Mouse (Mus musculus) midbrain, postnatal 0 days (tissue): Measurements from ENCODE around the gene Cers3. TPM values are rescaled to one million over a fixed set of nuclear protein-coding genes. Genes with fewer than 3 reads are reported as not detected.

Experiments used
- ATAC-seq: fragments of 200-750 bp; cut with Nextera tagmentation; 2 replicates; pipeline ENCODE4 v1.8.0; 2017; ENCODE audit warnings: moderate number of reproducible peaks, mild to moderate bottlenecking, moderate TSS enrichment, moderate library complexity; ENCODE audit not compliant: low FRiP score
- DNase-seq: peaks from one replicate; pipeline ENCODE4 v3.0.0-alpha.2; 2015; ENCODE audit warnings: low spot score
- H3K27ac ChIP-seq: fragments of 300-500 bp; sonication (generic); 2 replicates; pipeline ENCODE4 v1.5.1; 2014; ENCODE audit warnings: low read depth, mild to moderate bottlenecking, low read length, mixed read lengths
- H3K27me3 ChIP-seq: fragments of 300-500 bp; sonication (generic); 2 replicates; pipeline ENCODE4 v1.6.1; 2014; ENCODE audit warnings: low read length, control low read depth, mixed read lengths; ENCODE audit not compliant: insufficient read depth
- H3K36me3 ChIP-seq: fragments of 300-500 bp; sonication (generic); 2 replicates; pipeline ENCODE4 v1.6.1; 2014; ENCODE audit warnings: low read length, control low read depth, mixed read lengths; ENCODE audit not compliant: insufficient read depth
- H3K4me1 ChIP-seq: fragments of 300-500 bp; sonication (generic); 2 replicates; pipeline ENCODE4 v1.6.1; 2014; ENCODE audit warnings: mild to moderate bottlenecking, control low read depth, antibody characterized with exemption, low read length, mixed read lengths; ENCODE audit not compliant: insufficient read depth
- H3K4me2 ChIP-seq: fragments of 300-500 bp; sonication (generic); 2 replicates; pipeline ENCODE4 v1.6.1; 2014; ENCODE audit warnings: low read depth, mild to moderate bottlenecking, low read length, mixed read lengths; ENCODE audit not compliant: poor library complexity, severe bottlenecking
- H3K4me3 ChIP-seq: fragments of 300-500 bp; sonication (generic); 2 replicates; pipeline ENCODE4 v1.5.1; 2014; ENCODE audit warnings: low read depth, mild to moderate bottlenecking, low read length, moderate library complexity
- H3K9ac ChIP-seq: fragments of 300-500 bp; sonication (generic); replicated peaks from 2 replicates; pipeline ENCODE4 v1.6.1; 2014; ENCODE audit warnings: mild to moderate bottlenecking, low read length, moderate library complexity, mixed read lengths; ENCODE audit not compliant: poor library complexity, severe bottlenecking
- H3K9me3 ChIP-seq: fragments of 300-500 bp; sonication (generic); 2 replicates; pipeline ENCODE4 v1.6.1; 2016; ENCODE audit warnings: low read length, control low read depth
- CTCF ChIP-seq: IDR thresholded peaks from 2 replicates; pipeline ENCODE4 v1.5.1; 2016; ENCODE audit warnings: antibody characterized with exemption, mild to moderate bottlenecking
- WGBS: fragments of 180-500 bp; shearing (Covaris S2); extraction: QIAGEN DNeasy Blood & Tissue Kit; methylation state at CpG from one replicate; pipeline ENCODE4 v1.1.7; 2014; 5-methylcytosine and 5-hydroxymethylcytosine counted together
- polyA plus RNA-seq: library from polyadenylated mRNA; unstranded; fragments of >200 nt; fragmentation: Nextera tagmentation; extraction: Ambion mirVana; gene quantifications from 2 replicates; pipeline ENCODE4 v1.2.1, GENCODE M21; 2015
- total RNA-seq: library from RNA; depleted of rRNA; stranded (reverse); fragments of >200 nt; gene quantifications from 2 replicates; pipeline ENCODE4 v1.2.3, GENCODE M21; 2014

The Cers3 gene
- total and polyA plus RNA-seq, 2 experiments from 2014 or later: 0.70 to 1.3 TPM

GRCm38 (mm10) chr7:66806801-66807200, 63.5 kb downstream of the Cers3 start:
- no peak for TF ChIP-seq CTCF
- Histone ChIP-seq H3K4me2 (no peak overlapping the region), H3K27me3 (no peaks in the 10 kb centered on the region), H3K9me3 (no peaks in the 10 kb centered on the region), H3K4me3 (no peak overlapping the region), H3K9ac (no peak overlapping the region), H3K27ac (no peak overlapping the region), H3K4me1 (no peaks in the 10 kb centered on the region), H3K36me3 (no peaks in the 10 kb centered on the region)
- 74% methylated on average over 3 of the region's 3 CpGs for WGBS
- no peak for DNase-seq
- no peak for ATAC-seq

GRCm38 (mm10) chr7:66810436-66810835, 67.1 kb downstream of the Cers3 start:
- Histone ChIP-seq H3K9ac (no peak overlapping the region), H3K27ac (no peak overlapping the region), H3K4me2 (no peak overlapping the region), H3K9me3 (no peaks in the 10 kb centered on the region), H3K4me1 (no peaks in the 10 kb centered on the region), H3K36me3 (no peaks in the 10 kb centered on the region), H3K4me3 (no peak overlapping the region), H3K27me3 (no peaks in the 10 kb centered on the region)
- no peak for DNase-seq
- 89% methylated on average over 7 of the region's 7 CpGs for WGBS
- ATAC-seq: no peak
- TF ChIP-seq CTCF: no peak

- no peaks in the 10 kb centered on the region for H3K4me1 ChIP-seq
- no peak for ATAC-seq
- no peak overlapping the region for H3K4me3 ChIP-seq
- no peak overlapping the region for H3K4me2 ChIP-seq
- no peaks in the 10 kb centered on the region for H3K9me3 ChIP-seq
- H3K36me3 ChIP-seq: no peaks in the 10 kb centered on the region
- H3K9ac ChIP-seq: no peak overlapping the region
- H3K27ac ChIP-seq: no peak overlapping the region
- DNase-seq: no peak
- 81% methylated on average over 1 of the region's 1 CpGs for WGBS
- no peak for TF ChIP-seq CTCF
- H3K27me3 ChIP-seq: no peaks in the 10 kb centered on the region
Measured at GRCm38 (mm10) chr7:66811294-66811693, 68.0 kb downstream of the Cers3 start.

- TF ChIP-seq CTCF: no peak
- Histone ChIP-seq H3K4me3 (no peak overlapping the region), H3K27ac (no peak overlapping the region), H3K9ac (no peak overlapping the region), H3K9me3 (no peaks in the 10 kb centered on the region), H3K36me3 (no peaks in the 10 kb centered on the region), H3K4me1 (no peaks in the 10 kb centered on the region), H3K4me2 (no peak overlapping the region), H3K27me3 (no peaks in the 10 kb centered on the region)
- ATAC-seq (no peak), DNase-seq (no peak)
- WGBS: 92% methylated on average over 4 of the region's 4 CpGs
Measured at GRCm38 (mm10) chr7:66812289-66812688, 69.0 kb downstream of the Cers3 start.

- WGBS: 54% methylated on average over 9 of the region's 9 CpGs
- no peaks in the 10 kb centered on the region for H3K27me3 ChIP-seq
- H3K4me3 ChIP-seq: no peak overlapping the region
- ATAC-seq: no peak
- H3K9ac ChIP-seq: no peak overlapping the region
- TF ChIP-seq CTCF: no peak
- H3K4me1 ChIP-seq: no peaks in the 10 kb centered on the region
- no peaks in the 10 kb centered on the region for H3K36me3 ChIP-seq
- H3K4me2 ChIP-seq: no peak overlapping the region
- DNase-seq: peak; percentile 30
- H3K27ac ChIP-seq: no peak overlapping the region
- H3K9me3 ChIP-seq: no peaks in the 10 kb centered on the region
Measured at GRCm38 (mm10) chr7:66812737-66813136, 69.4 kb downstream of the Cers3 start.

- Histone ChIP-seq H3K4me1 (no peaks in the 10 kb centered on the region), H3K4me3 (no peak overlapping the region), H3K9me3 (no peaks in the 10 kb centered on the region), H3K4me2 (no peak overlapping the region), H3K9ac (no peak overlapping the region), H3K36me3 (no peaks in the 10 kb centered on the region), H3K27ac (no peak overlapping the region), H3K27me3 (no peaks in the 10 kb centered on the region)
- no peak for TF ChIP-seq CTCF
- no peak for ATAC-seq
- no peak for DNase-seq
- WGBS: 78% methylated on average over 1 of the region's 1 CpGs
Measured at GRCm38 (mm10) chr7:66813172-66813571, 69.9 kb downstream of the Cers3 start.
